Mouse (Mus musculus) left cerebral cortex, adult 9 months (tissue): Measurements from ENCODE around the gene Gm13277.
"Not testable (repeated sequence)": the region's sequence is repeated elsewhere in the genome, so short reads cannot be mapped to it uniquely, and the experiment has no call there.

Source experiments
- DNase-seq, 2 experiments: peaks; one replicate each; pipeline ENCODE4 v3.0.0; 2022; ENCODE audit warnings: low spot score in 2 of 2

The Gm13277 gene

GRCm38 (mm10) chr4:88788402-88788801 lies at the start of gene Gm13277:
Gene Gm13277 (plus strand): TSS chr4:88788632.
- peak; percentile 22 to 74 for DNase-seq

GRCm38 (mm10) chr4:88739036-88739435 lies 49.4 kb upstream of the Gm13277 start:
- DNase-seq: no peak

GRCm38 (mm10) chr4:88741426-88741825 lies 47.0 kb upstream of the Gm13277 start:
- no peak for DNase-seq

GRCm38 (mm10) chr4:88742771-88743371 lies 45.6 kb upstream of the Gm13277 start:
- no peak for DNase-seq

- no peak for DNase-seq
These were observed 44.2 kb upstream of the Gm13277 start for GRCm38 (mm10) chr4:88744207-88744606.

- DNase-seq: no peak
These were observed 38.5 kb upstream of the Gm13277 start for GRCm38 (mm10) chr4:88749926-88750325.

- peak; percentile 72 to 76 for DNase-seq
These were observed 33.6 kb upstream of the Gm13277 start, which contains the start of gene Gm13271 for GRCm38 (mm10) chr4:88754818-88755340. Gene Gm13271 (plus strand): TSS chr4:88754868.

- not testable (repeated sequence) for DNase-seq
These were observed 31.6 kb upstream of the Gm13277 start for GRCm38 (mm10) chr4:88756581-88757513.

GRCm38 (mm10) chr4:88757628-88758031 lies 30.8 kb upstream of the Gm13277 start:
- DNase-seq: peak; percentile 87 to 96

- peak in 1 of 2 experiments; percentile 21 for DNase-seq
These were observed 29.7 kb upstream of the Gm13277 start for GRCm38 (mm10) chr4:88758751-88759150.

- DNase-seq: peak in 1 of 2 experiments; percentile 57
These were observed 28.7 kb upstream of the Gm13277 start, which contains the start of gene Gm13283 for GRCm38 (mm10) chr4:88759610-88760268. Gene Gm13283 (plus strand): TSS chr4:88760119.

GRCm38 (mm10) chr4:88760431-88760830 lies 28.0 kb upstream of the Gm13277 start:
- DNase-seq: peak in 1 of 2 experiments; percentile 59

- peak; percentile 64 to 71 for DNase-seq
These were observed 26.7 kb upstream of the Gm13277 start for GRCm38 (mm10) chr4:88761776-88762175.

- DNase-seq: not testable (repeated sequence)
These were observed 26.1 kb upstream of the Gm13277 start for GRCm38 (mm10) chr4:88762341-88762740.

- peak in 1 of 2 experiments; percentile 26 for DNase-seq
These were observed 24.9 kb upstream of the Gm13277 start for GRCm38 (mm10) chr4:88763384-88764018.

GRCm38 (mm10) chr4:88773534-88773933 lies 14.9 kb upstream of the Gm13277 start, which contains the start of gene Gm13290:
Gene Gm13290 (plus strand): TSS chr4:88773834.
- not testable (repeated sequence) for DNase-seq

GRCm38 (mm10) chr4:88776622-88777021 lies 11.8 kb upstream of the Gm13277 start, which contains the start of gene Gm13289:
Gene Gm13289 (plus strand): TSS chr4:88776922.
- not testable (repeated sequence) for DNase-seq

- not testable (repeated sequence) for DNase-seq
These were observed 8.9 kb upstream of the Gm13277 start, which contains the start of gene Gm13272 for GRCm38 (mm10) chr4:88779550-88779949. Gene Gm13272 (plus strand): TSS chr4:88779850.

GRCm38 (mm10) chr4:88780320-88780719 lies 8.1 kb upstream of the Gm13277 start:
- not testable (repeated sequence) for DNase-seq

GRCm38 (mm10) chr4:88781831-88782230 lies 6.6 kb upstream of the Gm13277 start, which contains the start of gene Ifnz:
Gene Ifnz (plus strand): TSS chr4:88782131.
- DNase-seq: not testable (repeated sequence)

- DNase-seq: not testable (repeated sequence)
These were observed 6.1 kb upstream of the Gm13277 start for GRCm38 (mm10) chr4:88782335-88782734.
